8 mouse cellular contexts compared by ENCODE assay signal in the genomic region with DNA sequence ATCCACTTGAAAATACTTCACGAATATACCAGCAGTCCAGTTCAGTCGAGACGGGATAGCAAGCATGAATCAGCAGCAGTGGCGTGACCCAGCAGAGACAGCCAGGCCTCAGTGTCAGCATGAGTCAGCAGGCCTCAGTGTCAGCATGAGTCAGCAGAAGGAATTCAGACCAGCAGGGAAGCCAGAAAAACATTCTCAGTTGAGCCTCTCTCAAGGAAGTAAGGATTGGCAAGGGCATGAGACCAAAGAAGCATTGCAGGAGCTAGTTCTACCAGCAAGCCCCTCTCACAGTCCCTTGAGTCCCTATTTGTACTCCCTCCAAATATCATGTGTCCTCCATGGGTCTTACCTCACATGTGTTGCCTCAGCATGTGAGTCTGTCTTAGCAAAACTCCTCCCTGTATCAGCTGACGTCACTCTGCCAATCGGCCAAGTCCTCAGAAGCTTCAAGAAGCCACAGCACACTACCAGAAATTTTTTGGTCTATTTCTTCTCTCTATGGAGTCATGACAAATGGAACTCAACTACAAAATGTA. TPM values are rescaled to one million over a fixed set of nuclear protein-coding genes. Genes with fewer than 3 reads are reported as not detected.
A peak's percentile ranks its signal among the peaks of the same experiment; 100 is the strongest.
DNase-seq lines count a peak whose midpoint lies in the region; ATAC-seq and TF ChIP-seq lines count a peak whose summit lies in the region.
"Had no signal": no experiment of that assay in that cellular context is flagged by ENCODE, and none has a peak within 500 bp of the region (broad histone marks: within the 10 kb centered on the region; RNA-seq: fewer than 3 reads in every experiment).

No protein-coding gene starts in this region.

- no peak for TF ChIP-seq POLR2A in ES-Bruce4 (IDR thresholded peaks at IDR 0.05; ENCODE audit: insufficient read depth, low read length)

- DNase-seq in 416B (ENCODE audit: low read depth) = peak; percentile 91
- DNase-seq in c-Kit-positive CD71-negative TER-119-negative erythroid progenitor cells, embryonic 14.5 days (ENCODE audit: low read depth) = peak; percentile 52
- peak; percentile 79 for DNase-seq in liver, postnatal 0 days
- DNase-seq in left cerebral cortex, postnatal 10 days (ENCODE audit: extremely low spot score in 1 of 2, low spot score in 2 of 2) = no peak
- no peak for DNase-seq in right cerebral cortex, postnatal 4 days

- TF ChIP-seq EP300 in ES-Bruce4 (IDR thresholded peaks at IDR 0.05; ENCODE audit: insufficient read depth, low read depth, low read length) = peak; percentile 98
- TF ChIP-seq EP300 in liver, postnatal 0 days (IDR thresholded peaks at IDR 0.05; ENCODE audit: low read depth) = peak; percentile 90

- H3K36me3 ChIP-seq in ES-Bruce4 (ENCODE audit: control insufficient read depth, insufficient read depth, low read length, poor library complexity, severe bottlenecking) = no peaks in the 10 kb centered on the region
- no peaks in the 10 kb centered on the region for H3K36me3 ChIP-seq in liver, postnatal 0 days (replicated peaks; ENCODE audit: insufficient read depth, low read length)
- H3K36me3 ChIP-seq in midbrain, embryonic 13.5 days = no peaks in the 10 kb centered on the region
- H3K36me3 ChIP-seq: neural tube, embryonic 12.5 days had no signal

- ATAC-seq in liver, postnatal 0 days = peak; percentile 94
- no peak for ATAC-seq in midbrain, embryonic 13.5 days

- no peak overlapping the region for H3K4me2 ChIP-seq in liver, postnatal 0 days (ENCODE audit: low read depth, low read length)
- H3K4me2 ChIP-seq in midbrain, embryonic 13.5 days (replicated peaks) = no peak overlapping the region
- H3K4me2 ChIP-seq: neural tube, embryonic 12.5 days had no signal

- no peak for TF ChIP-seq CTCF in ES-Bruce4 (IDR thresholded peaks at IDR 0.05; ENCODE audit: low read depth, low read length)
- no peak for TF ChIP-seq CTCF in liver, postnatal 0 days (IDR thresholded peaks at IDR 0.05; ENCODE audit: low read depth)

- peak overlapping the region; percentile 85 for H3K27ac ChIP-seq in ES-Bruce4 (ENCODE audit: insufficient read depth, low read length)
- H3K27ac ChIP-seq in liver, postnatal 0 days (ENCODE audit: low read depth) = peak overlapping the region; percentile 71
- no peak overlapping the region for H3K27ac ChIP-seq in midbrain, embryonic 13.5 days
- H3K27ac ChIP-seq: neural tube, embryonic 12.5 days had no signal

- H3K4me1 ChIP-seq in ES-Bruce4 (ENCODE audit: control insufficient read depth, insufficient read depth, low read length) = peaks cover 8% of the 10 kb centered on the region
- H3K4me1 ChIP-seq in liver, postnatal 0 days (ENCODE audit: insufficient read depth) = peaks cover 9% of the 10 kb centered on the region
- no peaks in the 10 kb centered on the region for H3K4me1 ChIP-seq in midbrain, embryonic 13.5 days (replicated peaks)
- H3K4me1 ChIP-seq: neural tube, embryonic 12.5 days had no signal

- no peak overlapping the region for H3K9ac ChIP-seq in ES-Bruce4 (ENCODE audit: low read depth, poor library complexity, severe bottlenecking)
- no peak overlapping the region for H3K9ac ChIP-seq in liver, postnatal 0 days (replicated peaks)
- no peak overlapping the region for H3K9ac ChIP-seq in midbrain, embryonic 13.5 days (replicated peaks)
- H3K9ac ChIP-seq: neural tube, embryonic 12.5 days had no signal

- no peak overlapping the region for H3K4me3 ChIP-seq in ES-Bruce4 (ENCODE audit: low read depth, low read length)
- no peak overlapping the region for H3K4me3 ChIP-seq in liver, postnatal 0 days (ENCODE audit: low read depth, low read length)
- no peak overlapping the region for H3K4me3 ChIP-seq in midbrain, embryonic 13.5 days (replicated peaks)
- H3K4me3 ChIP-seq: neural tube, embryonic 12.5 days had no signal

- 50% methylated on average over 6 of the region's 6 CpGs for WGBS in liver, postnatal 0 days (ENCODE audit: insufficient replicate concordance)
- 77% methylated on average over 6 of the region's 6 CpGs for WGBS in midbrain, embryonic 13.5 days

- peaks cover 12% of the 10 kb centered on the region for H3K9me3 ChIP-seq in ES-Bruce4 (replicated peaks; ENCODE audit: control insufficient read depth, insufficient read depth, low read length, poor library complexity, severe bottlenecking)
- H3K9me3 ChIP-seq in liver, postnatal 0 days (ENCODE audit: low read length) = no peaks in the 10 kb centered on the region; the same call in 1 of the 2 replicates
- H3K9me3 ChIP-seq in midbrain, embryonic 13.5 days = no peaks in the 10 kb centered on the region
- H3K9me3 ChIP-seq: neural tube, embryonic 12.5 days had no signal

- intact Hi-C loops in left cerebral cortex, postnatal 10 days (cut with DNase I) = no loop called here

- H3K27me3 ChIP-seq in ES-Bruce4 (ENCODE audit: control insufficient read depth, insufficient read depth, low read length, poor library complexity, severe bottlenecking) = no peaks in the 10 kb centered on the region
- no peaks in the 10 kb centered on the region for H3K27me3 ChIP-seq in liver, postnatal 0 days (ENCODE audit: insufficient read depth, low read length)
- no peaks in the 10 kb centered on the region for H3K27me3 ChIP-seq in midbrain, embryonic 13.5 days
- H3K27me3 ChIP-seq: neural tube, embryonic 12.5 days had no signal

RNA-seq across cellular contexts. Expression of gene Lcor, which starts 27.3 kb away (rescaled TPM):
- 13.4 and 15.6 TPM in 2 replicates for polyA plus RNA-seq in ES-Bruce4 (2011; ENCODE audit: insufficient read depth, insufficient read length, low read depth, missing spikeins)
- polyA plus RNA-seq in liver, postnatal 0 days (2015; fragmentation: Nextera tagmentation; extraction: Ambion mirVana) = 7.9 and 9.0 TPM in 2 replicates
- 10 to 100 TPM; 17.3 to 18.7 TPM for total RNA-seq in left cerebral cortex, postnatal 10 days (2021)
- polyA plus RNA-seq in midbrain, embryonic 13.5 days (2015; fragmentation: Nextera tagmentation; extraction: Ambion mirVana) = 36.5 and 36.6 TPM in 2 replicates

Comparison
In these comparisons a context has a peak if more than half of its experiments do, and no peak if none do; other contexts are left out.
1. DNase-seq: peak in 416B (single experiment), c-Kit-positive CD71-negative TER-119-negative erythroid progenitor cells, embryonic 14.5 days (single experiment) and liver, postnatal 0 days (single experiment); none in left cerebral cortex, postnatal 10 days (0 of 2) and right cerebral cortex, postnatal 4 days (single experiment).